Mouse (Mus musculus): ENCODE data around the gene Zfp600. TPM values are rescaled to one million over a fixed set of nuclear protein-coding genes. Genes with fewer than 3 reads are reported as not detected.
"Not testable (repeated sequence)": the region's sequence is repeated elsewhere in the genome, so short reads cannot be mapped to it uniquely, and the experiment has no call there.

Gene Zfp600
- total RNA-seq (2021): under 1 TPM in 1 of 2 experiments, not detected in 1; 0.05 TPM
- long read RNA-seq, experiment 1: 0 reads
- long read RNA-seq, experiment 2: 0 reads

DNA sequence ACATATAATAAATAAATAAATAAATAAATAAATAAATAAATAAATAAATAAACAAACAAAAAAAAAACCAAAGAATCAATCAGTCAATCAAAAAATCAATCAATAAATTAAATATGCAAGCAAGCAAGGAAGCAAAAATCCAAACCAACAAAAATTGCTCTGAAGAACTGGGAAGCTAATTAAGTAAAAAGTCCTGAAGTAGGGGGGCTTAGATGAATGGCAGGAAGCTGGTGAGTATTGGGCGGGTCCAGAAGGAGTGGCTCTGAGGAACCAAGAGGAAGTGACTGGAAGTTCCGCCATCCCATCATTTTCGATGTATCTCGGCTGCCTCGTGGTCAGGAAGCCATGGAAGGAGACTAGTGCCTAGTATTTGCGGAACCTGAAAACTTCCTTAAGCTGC lies at the start of gene Zfp600:
Zfp600 (plus strand) TSS at position 301 of the 400 bp plus-strand sequence.
- DNase-seq: not testable (repeated sequence)

DNA sequence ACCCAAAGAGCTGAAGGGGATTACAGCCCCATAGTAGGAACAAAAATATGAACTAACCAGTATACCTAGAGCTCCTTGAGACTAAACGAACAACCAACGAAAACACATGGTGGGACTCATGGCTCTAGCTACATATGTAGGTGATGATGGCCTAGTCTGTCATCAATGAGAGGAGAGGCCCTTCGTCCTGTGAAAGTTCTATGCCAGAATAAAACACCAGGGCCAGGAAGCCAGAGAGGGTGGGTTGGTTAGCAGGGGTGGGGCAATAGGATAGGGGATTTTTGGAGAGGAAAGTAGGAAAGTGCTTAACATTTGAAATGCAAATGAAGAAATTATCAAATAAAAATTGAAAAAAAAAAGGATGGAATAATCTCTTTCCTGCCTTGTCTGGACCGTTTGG lies 6.3 kb downstream of the Zfp600 start:
- DNase-seq: peak in 1 of 2 experiments; percentile 6

DNA sequence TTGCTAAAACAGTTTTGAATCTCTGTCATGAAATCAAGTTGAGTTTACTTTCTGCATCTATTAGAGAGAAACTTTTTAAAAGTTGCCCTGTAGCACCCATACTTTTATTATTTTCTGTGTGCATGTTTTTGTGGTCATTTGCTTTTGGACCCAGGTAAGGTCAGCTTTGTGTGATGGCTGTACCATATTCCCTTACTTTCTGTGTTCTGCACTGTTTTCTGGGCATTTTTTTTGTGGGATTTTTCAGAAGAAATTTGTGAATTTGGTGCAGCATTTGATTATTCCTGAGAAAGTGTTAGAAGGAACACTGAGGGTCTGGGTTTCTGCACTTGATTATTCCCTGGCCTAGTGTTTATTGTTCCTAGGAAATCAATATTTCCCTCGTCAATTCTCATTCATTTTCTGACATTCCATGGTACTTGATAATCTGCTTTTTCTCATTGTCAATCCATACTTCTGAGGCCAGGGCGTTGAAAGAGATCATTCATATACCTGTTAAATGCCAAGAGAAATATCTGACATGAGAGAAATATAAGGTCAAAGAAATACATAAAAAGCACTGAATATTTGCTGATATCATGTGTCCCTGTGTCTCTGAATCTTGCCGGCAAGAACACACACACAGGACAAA lies 10.7 kb downstream of the Zfp600 start:
- not testable (repeated sequence) for DNase-seq

DNA sequence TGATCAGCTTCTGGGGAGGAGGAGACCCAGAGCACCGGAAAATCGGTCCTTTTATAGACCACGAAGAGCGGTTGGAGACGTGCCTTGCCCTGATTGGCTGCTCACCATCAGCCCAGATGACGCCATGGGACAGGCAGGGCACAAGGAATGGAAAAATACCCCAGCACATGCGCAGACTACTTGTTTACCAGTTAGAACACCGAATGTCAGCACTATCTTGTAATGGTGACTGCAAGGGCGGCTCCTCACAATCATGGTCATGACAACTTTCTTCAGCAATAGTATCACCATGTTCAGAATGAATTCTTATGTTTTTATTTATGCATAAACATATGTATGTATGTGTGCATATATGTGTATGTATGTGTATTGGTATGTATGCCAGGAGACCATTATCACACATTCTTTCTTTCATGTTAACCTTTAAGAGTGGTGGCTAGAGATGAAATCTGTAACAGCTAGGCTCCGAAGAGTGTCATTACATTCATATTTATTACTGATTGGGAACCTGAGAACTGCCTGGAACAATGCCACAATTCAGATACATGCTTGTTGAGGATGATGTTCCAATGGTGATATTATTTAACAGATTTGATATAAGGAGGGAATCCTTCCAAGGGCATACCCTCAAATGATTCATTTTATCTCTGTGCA lies 11.4 kb downstream of the Zfp600 start:
- DNase-seq: peak in 1 of 2 experiments; percentile 3

DNA sequence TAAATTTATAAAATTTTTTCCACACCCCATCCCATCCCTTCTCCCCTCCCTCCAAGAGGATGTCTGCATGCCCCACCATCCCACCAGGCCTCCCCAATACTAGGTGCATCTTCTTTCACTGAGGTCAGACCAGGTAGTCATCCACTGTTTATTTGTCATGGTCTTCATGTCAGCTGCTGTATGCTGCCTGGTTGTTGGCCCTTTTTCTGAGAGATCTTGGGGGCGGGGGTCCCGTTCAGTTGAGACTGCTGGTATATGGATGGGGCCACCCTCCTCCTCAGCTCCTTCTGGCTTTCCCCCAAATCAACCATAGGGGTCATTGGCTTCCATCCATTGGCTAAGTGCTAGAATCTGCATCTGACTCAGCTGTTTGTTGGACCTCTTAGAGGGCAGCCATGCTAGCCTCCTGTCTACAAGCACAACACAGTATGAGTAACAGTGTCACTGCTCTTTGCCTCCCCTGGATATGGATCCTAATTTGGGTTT lies 12.1 kb downstream of the Zfp600 start:
- DNase-seq: not testable (repeated sequence)

DNA sequence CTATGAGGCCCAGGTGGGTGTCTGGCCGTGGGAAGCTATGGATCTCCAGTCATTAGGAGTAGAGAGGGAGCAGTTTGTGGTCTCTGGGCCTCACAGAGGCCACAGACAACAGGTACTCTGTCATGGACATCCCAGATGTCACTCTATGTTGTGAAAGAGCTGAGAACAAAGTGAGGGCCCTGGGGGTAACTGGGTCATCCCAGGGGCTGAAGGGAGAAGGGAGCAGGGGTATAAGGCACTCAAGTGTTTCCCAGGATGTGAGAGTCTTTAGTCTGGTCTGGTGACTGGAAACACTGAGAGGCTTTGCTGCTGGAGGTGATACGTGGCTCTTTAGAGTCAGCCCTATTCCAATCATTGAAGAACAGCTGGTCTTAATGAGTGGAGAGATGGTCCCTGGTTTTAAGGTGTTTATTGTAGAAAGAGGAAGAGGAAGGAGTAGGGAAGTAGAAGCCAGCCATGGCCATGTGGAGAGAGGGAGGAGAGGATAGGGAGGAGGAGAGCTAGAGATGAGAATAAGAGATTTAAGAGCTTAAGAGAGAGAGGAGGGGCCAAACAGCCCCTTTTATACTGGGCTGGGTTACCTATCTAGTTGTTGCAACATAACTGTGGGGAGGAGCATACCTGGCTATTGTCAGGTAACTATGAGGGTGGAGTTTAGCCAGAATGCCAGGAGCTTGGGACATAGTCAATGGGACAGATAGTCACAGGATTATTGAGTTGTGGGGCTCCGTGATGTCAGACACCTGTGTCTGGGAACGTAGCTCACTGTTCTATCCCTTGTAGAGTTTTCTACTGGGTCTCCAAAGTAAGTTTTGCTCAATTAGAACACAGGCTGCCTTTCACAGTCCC lies 17.0 kb downstream of the Zfp600 start:
- peak; percentile 12 to 13 for DNase-seq

DNA sequence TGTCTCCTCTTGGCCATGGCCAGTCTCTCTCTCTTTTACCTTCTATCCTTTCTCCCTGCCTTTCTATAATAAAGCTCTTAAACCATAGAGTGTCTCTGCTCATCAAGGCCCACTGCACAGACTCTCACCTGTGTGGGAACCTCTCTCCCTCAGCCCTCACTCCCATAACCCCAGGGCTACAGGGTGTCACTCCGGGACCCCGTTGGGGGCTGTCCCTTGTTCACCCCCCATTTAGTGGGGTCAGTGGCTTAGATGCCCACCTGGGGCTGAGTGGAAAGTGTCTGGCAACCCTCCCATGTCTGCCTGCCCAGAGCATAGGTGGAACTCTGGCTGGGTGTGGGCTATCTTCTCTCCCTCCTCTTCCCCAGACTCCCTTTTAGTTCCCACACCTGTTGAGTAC lies 47.7 kb downstream of the Zfp600 start:
- not testable (repeated sequence) for DNase-seq

DNA sequence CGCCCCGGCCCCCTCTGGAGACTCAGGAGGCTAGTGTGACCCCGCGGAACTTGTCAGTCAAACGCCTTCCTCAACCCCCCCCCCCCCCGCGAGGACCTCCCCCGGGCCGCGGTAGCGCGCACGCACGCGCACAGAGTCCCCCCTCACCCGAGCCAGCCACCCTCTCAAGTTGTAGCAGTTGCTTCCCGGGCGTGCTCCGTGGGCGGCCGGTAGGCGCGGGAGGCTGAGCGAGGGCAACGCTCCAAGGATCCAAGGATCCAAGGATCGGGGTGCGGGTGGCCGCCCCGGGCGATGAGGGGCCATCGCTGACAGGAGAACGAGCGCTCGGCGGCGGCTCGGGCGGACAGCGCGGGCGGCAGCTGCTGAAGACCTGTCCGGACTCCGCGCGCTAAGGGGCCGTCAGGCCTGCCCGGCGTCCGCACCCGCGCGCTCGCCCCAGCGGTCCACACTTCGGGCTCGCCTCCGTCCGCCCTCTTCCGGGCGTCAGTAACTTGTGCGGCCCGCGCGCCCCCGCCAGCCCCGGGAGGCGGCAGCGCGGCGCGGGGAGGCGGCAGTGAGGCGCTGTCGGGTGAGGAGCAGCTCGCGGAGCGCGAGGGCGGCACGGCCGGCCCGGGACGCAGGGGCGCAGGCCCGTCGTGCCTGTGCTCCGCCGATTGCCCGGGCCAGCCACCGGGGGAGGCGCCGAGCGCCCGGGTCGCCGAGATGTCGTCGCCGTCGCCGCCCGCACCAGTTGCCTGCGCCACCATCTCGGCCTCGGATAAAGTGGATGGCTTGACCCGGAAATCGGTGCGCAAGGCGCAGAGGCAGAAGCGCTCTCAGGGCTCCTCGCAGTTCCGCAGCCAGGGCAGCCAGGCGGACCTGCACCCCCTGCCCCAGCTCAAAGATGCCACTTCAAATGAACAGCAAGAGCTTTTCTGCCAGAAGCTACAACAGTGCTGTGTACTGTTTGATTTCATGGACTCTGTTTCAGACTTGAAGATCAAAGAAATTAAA lies 82.9 kb downstream of the Zfp600 start:
- DNase-seq: not testable (repeated sequence)

DNA sequence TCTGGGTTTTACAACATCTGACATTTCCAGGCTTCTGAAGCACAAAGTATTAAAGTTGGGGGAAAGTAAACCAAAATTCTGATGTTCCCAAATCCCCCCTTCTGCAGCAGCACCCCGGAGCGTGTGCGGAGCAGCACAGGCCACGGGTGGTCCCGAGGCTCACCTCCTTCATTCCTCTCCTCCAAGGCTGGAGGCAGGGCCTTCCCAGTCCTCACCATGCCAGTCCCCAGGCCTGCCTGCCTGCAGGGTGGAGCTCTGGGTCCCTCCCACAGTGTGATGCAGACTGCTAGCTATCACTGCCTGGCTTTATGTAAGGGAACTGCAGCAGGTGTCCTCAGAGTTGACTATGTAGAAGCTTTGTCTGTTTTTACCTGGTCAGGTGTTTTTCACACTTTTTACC lies 85.5 kb downstream of the Zfp600 start:
- not testable (repeated sequence) for DNase-seq

Other genes starting within 250 kb of the Zfp600 start
- not detected for gene Zfp987, start 59.5 kb upstream of the Zfp600 start, total RNA-seq (2021)

All from heart, adult 18-20 months (tissue).